Mouse (Mus musculus): ENCODE measurements around the gene Scn4a.
"Not testable (repeated sequence)": the region's sequence is repeated elsewhere in the genome, so short reads cannot be mapped to it uniquely, and the experiment has no call there.

Gene Scn4a

DNA sequence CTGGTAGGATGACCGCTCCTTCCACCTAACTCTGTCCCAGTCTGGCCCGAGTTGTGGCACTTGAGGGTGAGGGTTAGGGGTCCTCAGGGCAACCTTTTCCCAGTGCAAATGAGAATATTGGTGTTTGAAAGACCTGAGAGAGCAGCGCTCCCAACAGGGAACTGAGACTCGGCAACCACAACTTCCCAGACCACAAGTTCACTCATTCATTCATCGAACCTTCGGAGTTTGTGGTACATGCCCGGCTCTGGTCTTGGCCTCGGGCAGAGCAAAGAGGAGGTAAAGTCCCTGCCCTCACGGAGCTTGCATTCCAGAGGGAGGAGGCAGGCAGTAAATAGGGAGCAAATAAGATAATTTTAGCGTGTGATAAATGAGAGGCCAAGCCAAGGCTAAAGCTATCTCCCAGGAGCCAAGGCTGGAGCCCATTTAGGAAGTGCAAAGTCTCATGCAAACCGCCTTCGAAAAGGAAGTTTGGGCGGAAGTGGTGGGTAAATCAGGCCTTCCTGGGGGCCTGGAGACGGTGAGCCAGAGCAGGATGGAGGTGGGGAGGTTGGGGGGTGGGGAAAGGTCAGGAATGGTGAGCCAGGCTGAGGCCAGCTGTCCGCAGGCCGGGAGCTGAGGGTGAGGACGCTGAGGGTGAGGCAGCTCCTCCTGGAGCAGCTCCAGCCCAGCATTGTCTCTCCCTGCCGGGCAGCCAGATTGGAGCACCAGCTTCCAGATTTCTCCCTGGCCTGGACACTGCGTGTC lies 2.5 kb upstream of the Scn4a start:
- DNase-seq = peak; percentile 64

DNA sequence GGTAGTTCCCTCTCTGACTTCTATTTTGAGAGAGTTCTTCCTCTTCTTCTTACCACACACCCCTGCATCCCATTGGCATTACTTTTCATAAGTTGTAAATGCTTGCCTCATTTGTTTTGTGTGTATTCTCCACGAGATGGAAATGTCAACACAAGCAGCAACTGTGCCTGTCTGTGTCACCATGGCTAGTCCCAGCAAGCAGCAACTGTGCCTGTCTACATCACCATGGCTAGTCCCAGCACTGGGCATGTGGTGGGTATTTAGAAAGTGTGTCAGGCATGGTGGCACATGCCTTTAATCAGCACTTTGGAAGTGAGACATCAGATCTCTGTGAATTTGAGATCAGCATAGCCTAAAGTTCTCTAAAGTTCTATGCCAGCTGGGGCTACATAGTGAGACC lies 1.1 kb upstream of the Scn4a start:
- no peak for DNase-seq

DNA sequence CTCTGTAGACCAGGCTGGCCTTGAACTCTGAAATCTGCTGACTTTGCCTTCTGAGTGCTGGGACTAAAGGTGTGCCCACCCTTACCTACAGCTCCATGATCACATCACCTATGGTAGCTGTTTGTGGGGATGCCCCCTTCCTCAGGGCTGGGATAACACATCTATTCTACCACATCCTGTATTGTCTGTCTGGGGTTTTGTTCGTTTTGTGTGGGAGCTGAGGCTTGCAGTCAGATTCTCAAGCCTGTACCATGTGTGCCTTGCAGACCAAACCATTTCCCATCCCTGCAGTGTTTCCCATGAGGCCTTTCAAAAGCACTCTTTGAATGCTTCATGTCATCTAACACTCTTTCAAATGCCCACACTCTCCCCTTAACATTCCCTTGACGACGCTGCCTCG lies 1.1 kb downstream of the Scn4a start:
- no peak for DNase-seq

DNA sequence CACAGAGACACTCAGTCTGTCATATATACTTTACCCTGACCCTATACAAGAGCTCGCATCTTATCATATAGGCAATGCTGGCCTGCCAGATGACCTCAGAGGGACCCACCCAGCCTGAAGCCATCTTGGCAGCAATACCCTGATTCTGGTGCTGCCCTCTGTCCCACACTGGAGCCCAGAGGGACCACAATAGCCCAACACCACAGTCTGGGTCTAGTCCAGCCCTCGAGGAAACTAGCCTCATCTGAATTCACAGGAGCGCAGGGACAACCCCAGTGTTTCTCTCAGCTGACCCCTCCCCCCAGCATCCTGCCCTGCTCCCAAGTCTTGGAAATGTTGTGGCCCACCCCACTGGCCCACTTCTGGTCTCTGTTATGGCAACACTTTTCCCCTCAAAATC lies 1.8 kb downstream of the Scn4a start:
- DNase-seq = no peak

DNA sequence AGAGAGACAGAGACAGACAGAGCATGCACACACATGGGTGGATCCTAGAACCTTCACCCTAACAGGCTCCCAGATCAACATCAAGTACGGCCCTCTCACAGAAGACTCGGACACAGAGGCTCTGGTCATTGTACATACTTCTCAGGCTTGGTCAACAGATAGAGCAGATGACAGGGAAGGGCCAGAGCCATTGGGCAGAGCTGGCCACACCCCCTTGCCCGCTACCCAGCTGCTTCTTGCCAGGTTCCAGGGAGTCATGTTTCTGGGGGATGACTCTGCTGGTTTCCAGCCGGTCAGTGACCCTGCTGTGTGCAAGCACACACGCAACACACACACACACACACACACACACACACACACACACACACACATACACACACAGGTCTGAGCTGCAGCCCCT lies 2.2 kb downstream of the Scn4a start:
- no peak for DNase-seq

DNA sequence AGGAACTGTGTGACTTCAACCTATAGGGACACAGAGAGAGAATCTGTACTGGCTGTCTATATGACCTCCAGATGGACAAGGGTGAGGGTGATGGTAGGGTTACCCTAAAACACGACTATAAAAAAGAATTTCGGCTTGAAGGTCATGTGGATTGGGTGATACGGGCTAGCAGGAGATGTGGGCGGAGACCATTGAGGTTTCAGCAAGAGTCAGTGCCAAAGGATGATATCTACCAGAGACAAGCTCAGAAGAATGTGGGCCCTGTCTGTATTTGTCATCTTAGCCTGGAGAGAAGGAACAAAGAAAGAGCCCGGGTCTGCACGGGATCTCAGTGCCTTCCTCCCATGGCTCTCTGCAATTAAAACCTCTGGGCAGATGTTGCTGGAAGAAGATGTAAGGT lies 3.3 kb downstream of the Scn4a start:
- no peak for DNase-seq

DNA sequence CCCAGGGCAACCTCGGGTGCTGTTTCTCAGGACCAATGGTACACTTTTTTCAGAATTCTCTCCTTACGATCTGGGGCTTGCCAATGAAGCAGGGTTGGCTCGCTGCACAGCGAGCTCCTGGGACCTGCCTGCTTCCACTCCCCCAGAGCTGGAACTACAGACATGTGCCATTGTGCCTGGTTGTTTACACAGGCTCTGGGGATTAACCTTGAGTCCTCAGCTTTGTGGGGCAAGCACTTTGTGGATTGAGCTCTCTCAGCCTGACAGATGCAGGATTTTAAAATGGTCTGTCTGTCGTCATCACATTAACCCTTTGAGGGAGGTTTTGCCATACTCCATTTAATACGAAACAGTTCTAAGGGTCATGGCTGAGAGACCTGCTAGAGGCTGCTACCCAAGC lies 8.2 kb downstream of the Scn4a start:
- DNase-seq = no peak

DNA sequence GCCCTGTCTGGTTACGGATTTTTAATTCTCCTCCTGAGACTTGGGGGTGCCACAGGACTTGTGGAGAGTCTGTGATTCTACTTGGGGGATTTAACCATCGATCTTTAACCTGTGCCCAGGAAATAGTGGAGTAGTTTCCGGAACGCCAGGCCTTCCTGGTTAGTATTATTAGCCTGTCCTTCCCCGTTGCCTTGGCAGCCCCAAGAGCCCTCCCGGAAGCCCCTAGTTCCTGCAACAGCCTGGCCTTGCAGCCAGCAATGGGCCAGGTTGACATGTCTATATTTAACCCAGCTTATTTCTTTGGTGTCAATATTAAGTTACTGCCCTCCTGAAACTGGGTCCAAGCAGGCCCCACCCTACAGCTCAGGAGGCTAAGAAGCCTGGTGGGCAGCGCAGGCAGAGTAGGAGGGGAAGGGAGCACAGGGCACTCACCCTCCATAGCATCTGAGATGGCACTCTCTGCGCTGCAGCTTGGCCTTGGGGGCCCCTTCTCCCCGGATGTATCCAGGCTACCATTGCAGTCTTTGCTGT lies 12.0 kb downstream of the Scn4a start:
- no peak for DNase-seq

DNA sequence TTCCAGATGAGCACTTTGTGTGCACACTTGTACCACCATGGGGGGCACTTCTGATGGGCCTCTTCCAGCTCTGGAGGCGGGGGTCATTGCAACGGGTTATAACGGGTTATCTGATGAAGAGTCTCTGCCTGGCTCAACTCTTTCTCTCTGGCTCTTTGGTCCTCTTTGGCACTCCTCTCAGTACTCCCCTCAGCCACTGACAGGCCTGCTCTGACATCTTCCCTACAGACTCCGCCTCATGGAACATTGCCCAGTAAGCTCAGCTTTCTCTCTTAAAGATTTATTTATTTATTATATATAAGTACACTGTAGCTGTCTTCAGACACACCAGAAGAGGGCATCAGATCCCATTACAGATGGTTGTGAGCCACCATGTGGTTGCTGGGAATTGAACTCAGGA lies 13.8 kb downstream of the Scn4a start:
- DNase-seq = not testable (repeated sequence)

DNA sequence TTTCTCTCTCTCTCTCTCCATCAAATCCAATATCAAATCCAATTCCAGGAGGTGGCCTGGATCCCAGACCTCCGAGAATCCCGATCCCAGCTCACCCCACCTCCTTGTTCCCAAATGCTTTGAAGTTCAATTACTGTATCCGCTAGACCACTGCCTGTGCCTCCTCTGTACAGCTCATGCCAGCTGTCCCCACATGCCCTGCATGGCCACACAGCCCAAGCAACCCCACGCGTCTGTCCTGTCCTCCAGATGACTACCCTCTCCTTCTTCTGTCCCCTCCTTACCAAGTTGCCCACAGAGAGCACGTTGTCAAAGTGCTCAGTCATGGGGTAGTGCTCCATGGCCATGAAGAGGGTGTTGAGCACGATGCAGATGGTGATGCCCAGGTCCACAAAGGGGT lies 14.2 kb downstream of the Scn4a start:
- no peak for DNase-seq

DNA sequence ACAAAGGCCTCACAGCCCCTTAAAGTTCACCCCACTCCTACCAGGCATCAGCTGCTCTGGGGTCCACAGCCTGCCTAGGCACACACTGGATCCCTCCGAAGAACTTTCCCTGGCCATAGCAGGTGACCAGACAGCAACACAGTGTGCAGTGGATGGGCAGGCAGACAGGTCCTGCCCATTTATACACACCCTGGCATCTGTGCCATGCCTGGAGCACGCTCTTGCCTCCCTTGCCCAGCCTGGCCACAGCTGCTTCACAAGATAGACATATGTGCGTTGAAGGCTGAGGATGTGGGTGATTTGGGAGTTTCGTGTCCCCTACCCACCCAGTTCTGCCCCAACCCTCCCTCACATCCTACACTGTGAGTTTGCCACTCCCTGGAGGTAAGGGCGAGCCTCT lies 15.1 kb downstream of the Scn4a start:
- DNase-seq = no peak

DNA sequence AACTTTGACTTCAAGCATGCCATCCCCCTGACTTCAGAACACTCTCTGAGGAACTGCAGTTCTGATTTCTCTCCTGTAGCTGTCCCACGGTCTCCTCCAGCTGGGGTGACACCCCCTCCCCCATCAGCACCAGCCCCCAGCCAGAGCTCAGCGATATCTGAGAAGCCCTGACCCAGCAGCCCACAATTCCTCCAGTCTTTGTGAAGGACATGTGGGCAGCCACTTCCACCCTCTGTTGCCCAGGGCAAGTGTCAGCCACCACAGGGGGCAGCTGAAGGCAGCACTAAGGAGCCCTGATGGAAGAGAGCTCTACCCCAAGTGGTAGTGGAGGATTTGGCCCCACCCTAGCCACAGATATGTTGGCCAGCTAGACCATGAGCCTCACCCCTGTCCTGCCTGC lies 19.0 kb downstream of the Scn4a start:
- DNase-seq = no peak

DNA sequence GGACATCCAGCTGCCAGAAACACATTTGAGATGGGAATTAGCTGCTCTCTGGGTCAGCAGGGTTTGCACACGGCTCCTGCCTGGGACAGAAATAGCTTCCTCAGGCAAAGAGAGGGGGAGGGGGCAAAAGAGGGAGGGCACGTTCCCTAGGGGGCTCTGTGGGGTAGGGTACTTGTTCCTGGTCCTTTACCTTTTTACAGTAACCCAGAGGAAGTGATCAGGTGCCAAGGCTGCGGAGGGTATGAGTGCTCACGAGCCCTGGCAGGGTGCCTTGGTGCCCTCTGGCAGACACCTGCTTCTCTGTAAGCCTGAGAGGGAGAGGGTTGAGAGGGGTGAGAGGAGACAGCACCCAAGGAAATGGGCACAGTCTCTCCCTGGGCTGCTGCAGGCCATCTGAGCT lies 20.6 kb downstream of the Scn4a start:
- no peak for DNase-seq

DNA sequence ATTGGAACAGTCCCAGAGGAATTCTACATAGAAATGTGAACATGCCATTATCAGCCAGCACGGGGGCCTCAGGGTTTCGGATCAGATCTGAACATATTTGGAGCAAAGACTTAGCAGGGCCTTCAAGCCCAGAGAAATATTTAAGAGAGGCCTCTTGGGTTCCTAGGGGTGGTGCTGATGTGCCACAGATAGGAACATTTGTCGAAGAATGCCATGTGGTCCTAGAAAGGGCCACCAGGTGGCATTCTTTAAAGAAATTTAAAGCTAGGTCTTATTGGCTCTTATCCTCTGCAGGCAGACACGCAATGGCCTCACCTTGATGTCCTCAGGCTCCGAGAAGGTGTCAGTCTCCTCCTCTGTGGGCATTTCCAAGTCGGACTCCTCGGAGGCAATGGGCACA lies 23.4 kb downstream of the Scn4a start:
- no peak for DNase-seq

DNA sequence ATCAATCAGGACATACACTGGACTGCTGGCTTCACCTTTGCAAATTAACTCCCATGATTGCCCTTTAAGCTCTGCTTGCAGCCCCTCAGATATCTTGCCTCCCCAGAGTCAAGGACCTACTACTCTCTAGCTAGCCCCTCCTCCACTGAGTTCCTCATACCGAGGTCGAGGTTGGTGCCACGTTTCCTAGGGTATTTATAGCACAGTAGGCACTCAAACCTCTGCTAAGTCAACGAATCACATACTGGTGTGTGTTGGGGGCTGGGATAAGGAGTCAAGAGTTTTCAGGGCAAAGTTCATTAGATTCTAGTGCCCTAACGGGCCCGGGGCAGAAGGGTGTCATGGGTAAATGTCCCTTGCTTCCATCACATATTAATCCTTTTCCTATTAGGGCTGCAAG lies 24.0 kb downstream of the Scn4a start:
- DNase-seq = no peak

DNA sequence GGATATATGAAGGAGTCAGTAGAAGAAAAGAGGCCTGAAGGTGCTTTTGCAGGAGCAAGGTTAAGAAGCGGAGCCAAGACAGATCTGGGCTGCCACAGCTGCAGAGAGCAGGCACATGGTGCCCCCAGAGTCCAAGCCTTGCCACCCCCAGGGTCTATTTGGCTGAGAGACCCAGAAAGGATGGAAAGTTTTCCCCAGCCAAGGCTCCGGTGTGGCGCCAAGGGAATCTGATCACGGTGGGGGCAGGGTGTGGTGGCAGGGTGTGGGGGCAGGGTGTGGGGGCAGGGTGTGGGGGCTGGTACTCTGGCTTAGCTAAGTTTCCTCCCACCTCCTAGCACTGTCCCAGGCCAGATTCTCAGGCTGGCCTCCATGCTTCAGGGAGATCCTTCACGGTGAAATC lies 24.6 kb downstream of the Scn4a start:
- DNase-seq = no peak

DNA sequence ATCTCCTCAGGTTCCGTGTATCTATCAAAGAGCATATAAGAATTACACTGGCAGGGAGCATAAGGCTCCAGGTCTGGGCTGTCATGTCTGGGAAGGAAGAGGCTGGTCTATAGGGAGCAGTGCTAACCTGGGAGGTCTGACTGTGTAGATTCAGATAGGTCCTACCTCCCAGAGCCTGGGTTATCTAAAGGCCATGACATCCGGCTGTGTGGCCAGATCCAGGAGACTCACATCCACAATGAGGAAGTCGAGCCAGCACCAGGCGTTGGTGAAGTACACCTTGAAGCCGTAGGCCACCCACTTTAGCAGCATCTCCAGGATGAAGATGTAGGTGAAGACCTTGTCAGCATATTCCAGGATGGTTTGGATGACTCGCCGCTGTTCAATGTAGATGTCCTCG lies 26.6 kb downstream of the Scn4a start:
- DNase-seq = no peak

DNA sequence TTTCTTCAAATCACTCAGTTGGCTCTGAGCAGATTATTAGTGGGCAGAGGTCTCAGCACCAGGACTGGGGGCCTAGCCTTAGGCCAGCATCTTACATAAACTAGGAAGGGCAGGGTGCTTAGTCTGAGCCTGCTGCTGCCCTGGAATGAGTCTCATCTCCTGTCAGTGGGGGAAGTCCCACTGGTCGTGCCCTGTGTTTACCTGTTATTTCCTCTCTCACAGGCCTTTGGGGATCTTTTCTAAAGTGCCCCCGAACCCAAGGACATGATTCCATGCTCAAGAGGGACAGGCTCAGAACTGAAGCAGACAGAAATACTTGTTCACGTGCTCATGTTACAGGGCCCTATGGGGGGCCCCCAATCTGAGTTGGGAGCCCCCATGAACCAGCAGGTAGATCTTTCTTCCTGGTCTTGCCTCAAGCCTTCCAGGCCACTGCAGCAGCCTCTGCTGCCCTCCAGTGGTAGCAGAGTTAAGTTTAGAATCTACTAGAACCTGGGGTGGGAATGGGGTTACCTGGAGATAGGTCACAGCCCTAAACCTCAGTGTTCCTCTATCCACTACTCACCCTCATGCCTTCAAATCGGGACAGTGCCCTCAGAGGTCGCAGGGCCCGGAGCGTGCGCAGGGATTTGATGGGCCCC lies 27.4 kb downstream of the Scn4a start:
- DNase-seq = peak; percentile 69

DNA sequence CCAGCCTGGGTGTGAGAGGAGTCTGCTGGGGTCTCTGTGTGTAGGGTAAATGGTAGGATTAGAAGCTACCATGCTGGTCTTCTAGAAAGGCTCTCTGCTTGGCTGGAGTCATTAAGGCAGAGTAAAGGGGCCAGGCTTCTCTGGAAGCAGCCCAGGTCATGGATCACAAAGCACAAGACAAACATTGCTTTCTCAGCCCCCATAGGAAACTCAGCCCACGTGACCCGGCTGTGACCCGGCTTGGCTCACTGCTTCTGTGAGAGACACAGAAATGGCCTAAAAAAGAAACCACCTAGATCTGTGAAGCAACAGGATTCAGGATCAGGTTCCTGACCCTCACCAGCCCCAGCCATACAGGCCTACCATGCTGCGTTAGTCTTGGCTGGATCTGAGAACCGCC lies 28.2 kb downstream of the Scn4a start:
- DNase-seq = no peak

DNA sequence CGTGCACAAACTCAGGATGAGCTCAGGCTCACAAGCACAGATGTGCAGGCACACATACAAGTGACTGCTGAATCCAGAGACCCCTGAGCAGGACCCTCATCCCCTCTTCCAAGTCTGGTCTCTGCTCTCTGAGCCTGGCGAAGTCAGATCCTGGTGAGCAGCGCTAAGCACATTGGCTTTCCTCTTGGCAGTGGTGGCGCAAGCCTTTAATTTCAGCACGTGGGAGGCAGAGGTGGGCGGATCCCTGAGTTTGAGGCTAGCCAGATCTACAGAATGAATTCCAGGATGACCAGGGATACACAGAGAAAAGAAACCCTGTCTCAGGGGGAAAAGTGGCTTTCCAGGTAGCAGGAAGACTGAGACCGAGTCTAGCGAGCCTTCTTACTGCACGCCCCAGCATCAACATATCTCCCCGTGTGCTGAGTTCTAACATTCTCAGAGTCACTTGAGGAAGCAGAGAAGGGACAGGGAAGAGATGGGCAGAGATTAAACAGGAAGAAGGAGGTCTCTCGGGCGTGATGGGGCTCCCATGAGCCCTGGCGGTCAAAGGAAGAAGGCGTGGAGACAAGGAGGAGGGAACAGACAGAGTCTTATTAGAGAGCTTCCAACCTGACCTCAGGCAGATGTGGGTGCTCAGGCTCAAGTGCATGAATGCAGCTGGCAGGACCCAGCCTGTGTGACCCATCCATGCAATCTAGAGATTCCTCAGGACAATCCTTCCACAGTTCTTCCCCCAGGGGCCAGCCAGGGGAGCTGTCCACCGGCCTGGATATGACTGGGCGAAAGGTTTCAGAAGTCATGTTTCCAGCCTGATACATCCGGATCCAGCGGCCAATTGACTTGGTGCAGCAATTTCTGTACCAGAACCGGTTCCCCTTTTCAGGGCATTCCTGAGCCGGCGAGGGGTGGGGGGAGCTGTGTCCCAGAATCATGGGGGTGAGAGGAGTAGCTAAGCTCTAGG lies 34.4 kb downstream of the Scn4a start:
- DNase-seq = no peak

DNA sequence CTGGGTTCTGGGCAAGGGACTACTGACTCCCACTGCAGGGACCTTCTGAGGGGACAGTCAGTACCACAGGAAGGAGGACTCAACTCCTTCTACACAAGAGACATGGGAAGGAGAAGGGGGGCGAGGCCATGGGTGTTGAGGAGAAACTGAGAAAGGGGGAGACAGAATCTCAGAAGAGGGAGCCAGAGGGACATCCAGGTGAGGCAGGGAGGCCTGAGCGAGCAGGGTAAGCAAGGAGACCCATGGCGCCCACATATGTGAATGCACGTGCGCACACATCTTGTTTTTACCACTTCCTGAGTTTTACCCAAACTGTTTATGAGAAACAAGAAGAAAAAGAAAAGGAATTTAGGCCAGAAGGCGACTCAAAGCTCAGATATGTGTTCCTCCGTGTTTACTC lies 35.3 kb downstream of the Scn4a start:
- DNase-seq = no peak

DNA sequence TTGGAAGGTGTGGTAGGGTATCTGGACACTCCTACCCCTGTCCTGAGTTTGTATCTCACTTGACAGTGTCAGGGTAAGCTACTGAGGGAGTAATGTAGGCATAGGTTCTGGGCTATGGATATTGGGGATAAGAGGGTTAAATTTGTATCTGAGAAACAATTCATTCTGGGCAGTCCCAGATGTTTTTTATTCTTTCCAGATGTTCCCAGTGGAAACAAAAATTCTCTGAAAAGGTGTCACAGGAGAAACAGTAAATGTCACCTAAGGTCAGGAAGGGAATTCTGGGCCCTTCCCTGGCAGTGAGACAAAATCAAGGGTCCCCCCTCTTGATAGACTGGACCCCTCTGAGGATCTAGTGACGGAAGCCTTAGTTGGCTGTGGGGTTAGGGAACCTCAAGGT lies 36.7 kb downstream of the Scn4a start:
- DNase-seq = no peak

DNA sequence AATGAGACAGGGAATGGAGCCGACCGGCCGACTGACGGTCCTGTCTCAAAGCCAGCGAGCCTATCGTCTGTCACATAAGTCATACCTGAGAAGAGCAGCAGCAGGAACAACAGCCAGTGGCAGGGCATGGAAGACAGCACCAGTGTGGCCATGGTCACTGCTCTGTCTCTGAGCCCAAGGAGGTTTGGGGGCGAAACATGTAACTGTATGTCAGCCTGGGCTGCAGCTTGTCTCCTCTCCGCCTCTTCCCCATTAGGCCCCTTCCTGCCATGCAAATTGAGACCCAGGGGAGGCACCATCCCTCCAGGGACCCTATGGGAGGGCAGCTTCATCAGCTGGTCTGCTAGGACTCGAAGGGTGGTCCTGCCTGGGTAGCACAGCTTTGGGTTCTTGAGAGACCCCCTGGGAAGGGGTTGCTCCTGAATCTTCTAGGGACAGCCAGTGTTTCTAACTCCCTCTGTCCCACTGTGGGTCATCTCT lies 38.7 kb downstream of the Scn4a start, which contains the start of gene Cd79b:
Cd79b (minus strand) TSS at position 430 of the 480 bp plus-strand sequence.
- DNase-seq = no peak

Measured in cerebellum, adult 8-10 months (tissue).